Mouse (Mus musculus) kidney, adult 2 months (tissue): ENCODE data around the gene Rsbn1l. TPM values are rescaled to one million over a fixed set of nuclear protein-coding genes. Genes with fewer than 3 reads are reported as not detected.
"Not testable (repeated sequence)": the region's sequence is repeated elsewhere in the genome, so short reads cannot be mapped to it uniquely, and the experiment has no call there.

Source experiments
- DNase-seq: peaks from one replicate; pipeline ENCODE4 v3.0.0; 2021
- H3K27ac ChIP-seq: fragments of 200-500 bp; 2 replicates; pipeline ENCODE4 v1.5.1; 2012; ENCODE audit warnings: low read depth, low read length, control low read depth, inconsistent platforms; ENCODE audit not compliant: insufficient read depth
- H3K27me3 ChIP-seq: fragments of 200-500 bp; replicated peaks from 2 replicates; pipeline ENCODE4 v1.6.1; 2012; ENCODE audit warnings: mild to moderate bottlenecking, moderate library complexity, low read length, inconsistent platforms; ENCODE audit not compliant: control insufficient read depth, insufficient read depth
- H3K36me3 ChIP-seq: fragments of 200-500 bp; 2 replicates; pipeline ENCODE4 v1.6.1; 2012; ENCODE audit warnings: mild to moderate bottlenecking, moderate library complexity, low read length, inconsistent platforms; ENCODE audit not compliant: control insufficient read depth, insufficient read depth
- H3K4me1 ChIP-seq: fragments of 200-500 bp; 2 replicates; pipeline ENCODE4 v1.6.1; 2011; ENCODE audit warnings: low read length; ENCODE audit not compliant: control insufficient read depth, insufficient read depth
- H3K4me3 ChIP-seq: fragments of 200-500 bp; 2 replicates; pipeline ENCODE4 v1.5.1; 2011; ENCODE audit warnings: mild to moderate bottlenecking, low read depth, low read length, control low read depth; ENCODE audit not compliant: insufficient read depth
- CTCF ChIP-seq: fragments of 200-500 bp; conservative IDR thresholded peaks from 2 replicates; pipeline ENCODE4 v1.5.1; 2011; ENCODE audit warnings: low read depth, mild to moderate bottlenecking, control low read depth, low read length, moderate library complexity, mixed read lengths; ENCODE audit not compliant: insufficient read depth, insufficient read length
- POLR2A ChIP-seq: fragments of 200-500 bp; IDR thresholded peaks from one replicate; pipeline ENCODE4 v1.6.1; 2011; ENCODE audit warnings: low read depth, low read length, control low read depth
- WGBS: fragments of 180-500 bp; shearing (Covaris S2); methylation state at CpG from one replicate; pipeline ENCODE4 v1.1.7; 2018; 5-methylcytosine and 5-hydroxymethylcytosine counted together
- polyA plus RNA-seq: library from polyadenylated mRNA; depleted of rRNA; stranded (reverse); fragments of >200 nt; gene quantifications from 2 replicates; pipeline ENCODE4 v1.2.3, GENCODE M21; 2012

The Rsbn1l gene
- polyA plus RNA-seq, 1 experiment = 3.9 TPM

- Histone ChIP-seq H3K27ac (no peak overlapping the region), H3K36me3 (no peaks in the 10 kb centered on the region), H3K4me3 (no peak overlapping the region; the same call in 1 of the 2 replicates), H3K27me3 (no peaks in the 10 kb centered on the region), H3K4me1 (peaks cover 18% of the 10 kb centered on the region)
- no peak for DNase-seq
- TF ChIP-seq CTCF (no peak), POLR2A (no peak)
- 3% methylated on average over 5 of the region's 5 CpGs for whole genome bisulfite sequencing
These were observed 6.1 kb downstream of the Rsbn1l start for GRCm38 (mm10) chr5:20950093-20950492.

GRCm38 (mm10) chr5:20946906-20947305 lies 9.3 kb downstream of the Rsbn1l start:
- DNase-seq = no peak
- H3K4me3 ChIP-seq = no peak overlapping the region
- 69% methylated on average over 6 of the region's 6 CpGs for WGBS
- no peaks in the 10 kb centered on the region for H3K27me3 ChIP-seq
- H3K27ac ChIP-seq = no peak overlapping the region
- peaks cover 17% of the 10 kb centered on the region for H3K4me1 ChIP-seq
- H3K36me3 ChIP-seq = no peaks in the 10 kb centered on the region
- TF ChIP-seq CTCF (no peak), POLR2A (no peak)

GRCm38 (mm10) chr5:20944961-20945748 lies 11.0 kb downstream of the Rsbn1l start:
- no peaks in the 10 kb centered on the region for H3K27me3 ChIP-seq
- WGBS = 53% methylated on average over 13 of the region's 13 CpGs
- H3K4me1 ChIP-seq = peaks cover 20% of the 10 kb centered on the region
- DNase-seq = peak; percentile 31
- H3K4me3 ChIP-seq = no peak overlapping the region
- TF ChIP-seq POLR2A = no peak
- no peak for TF ChIP-seq CTCF
- H3K36me3 ChIP-seq = no peaks in the 10 kb centered on the region
- peak overlapping the region; percentile 66 for H3K27ac ChIP-seq

- not testable (repeated sequence) for H3K27me3 ChIP-seq, H3K36me3 ChIP-seq, H3K4me3 ChIP-seq, DNase-seq, H3K27ac ChIP-seq
- WGBS = 73% methylated on average over 4 of the region's 4 CpGs
- peaks cover 21% of the 10 kb centered on the region for H3K4me1 ChIP-seq
These were observed 12.4 kb downstream of the Rsbn1l start for GRCm38 (mm10) chr5:20943791-20944190.

GRCm38 (mm10) chr5:20942523-20942922 lies 13.7 kb downstream of the Rsbn1l start:
- Histone ChIP-seq H3K27me3 (no peaks in the 10 kb centered on the region), H3K36me3 (no peaks in the 10 kb centered on the region), H3K27ac (no peak overlapping the region), H3K4me1 (peaks cover 25% of the 10 kb centered on the region), H3K4me3 (no peak overlapping the region)
- WGBS = 79% methylated on average over 3 of the region's 3 CpGs
- TF ChIP-seq CTCF (no peak), POLR2A (no peak)
- DNase-seq = no peak

- DNase-seq = peak; percentile 26
- TF ChIP-seq CTCF (no peak), POLR2A (no peak)
- H3K27me3 ChIP-seq = no peaks in the 10 kb centered on the region
- peaks cover 19% of the 10 kb centered on the region for H3K4me1 ChIP-seq
- H3K27ac ChIP-seq = no peak overlapping the region
- 26% methylated on average over 5 of the region's 5 CpGs for WGBS
- no peak overlapping the region for H3K4me3 ChIP-seq
- H3K36me3 ChIP-seq = no peaks in the 10 kb centered on the region
These were observed 15.0 kb downstream of the Rsbn1l start for GRCm38 (mm10) chr5:20941205-20941604.

GRCm38 (mm10) chr5:20940696-20941095 lies 15.5 kb downstream of the Rsbn1l start:
- 81% methylated on average over 4 of the region's 4 CpGs for WGBS
- H3K27ac ChIP-seq = no peak overlapping the region

More at GRCm38 (mm10) chr5:20940696-20941095, 15.5 kb downstream of the Rsbn1l start:
- TF ChIP-seq POLR2A (no peak), CTCF (no peak)
- Histone ChIP-seq H3K4me1 (peaks cover 23% of the 10 kb centered on the region), H3K36me3 (no peaks in the 10 kb centered on the region), H3K4me3 (no peak overlapping the region), H3K27me3 (no peaks in the 10 kb centered on the region)
- DNase-seq = no peak
